Mouse (Mus musculus): Measurements from ENCODE around the gene Adamts17.

DNA sequence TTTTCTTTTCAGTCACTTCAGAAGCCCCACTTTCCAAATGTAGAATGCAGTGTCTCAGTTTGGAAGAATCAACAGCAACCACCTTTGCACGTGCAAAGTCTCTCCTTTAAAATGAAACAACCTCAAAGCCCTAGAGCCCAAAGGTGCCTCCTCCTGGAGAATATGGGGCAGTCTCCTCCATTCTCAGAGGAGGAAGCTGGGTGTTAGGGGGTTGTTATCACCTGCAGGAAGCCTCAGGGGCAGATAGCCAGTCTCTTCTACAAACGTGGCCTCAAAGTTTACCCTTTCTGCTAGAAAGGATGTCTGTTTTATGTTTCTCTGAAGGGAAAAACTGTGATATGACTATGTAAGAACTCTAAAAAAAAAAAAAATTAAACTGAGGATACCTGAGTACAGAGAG lies 129.7 kb downstream of the Adamts17 start:
- TF ChIP-seq CTCF (IDR thresholded peaks at IDR 0.05; ENCODE audit: low read depth) (no peak), EP300 (IDR thresholded peaks at IDR 0.05; ENCODE audit: low read depth) (no peak)
